Mouse (Mus musculus): ENCODE results near the gene Gm20388.

DNA sequence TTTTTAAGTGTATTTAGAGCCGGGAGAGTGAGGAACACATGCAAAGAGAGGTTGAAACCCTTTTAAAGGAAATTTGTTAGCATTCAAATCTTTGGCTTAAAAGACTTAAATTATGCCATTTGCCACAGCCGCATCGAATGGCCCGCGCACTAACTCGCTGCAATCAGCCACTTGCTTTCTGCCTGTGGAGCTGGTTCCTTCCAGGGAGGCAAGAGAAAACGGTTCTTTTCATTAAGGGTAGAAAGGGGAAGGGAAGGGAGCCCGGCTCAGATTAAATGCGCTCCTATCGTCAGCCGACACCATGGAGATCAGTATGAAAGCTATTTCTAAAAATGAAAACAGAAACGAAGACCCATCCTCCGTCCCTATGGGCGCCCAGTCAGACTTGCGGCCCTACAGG lies 973.2 kb downstream of the Gm20388 start:
- no peak for TF ChIP-seq CTCF (IDR thresholded peaks at IDR 0.05; ENCODE audit: insufficient read depth, low read depth, low read length)
- no peak for TF ChIP-seq POLR2A (IDR thresholded peaks at IDR 0.05; ENCODE audit: insufficient read depth, low read depth, low read length)

Data from olfactory bulb, adult 2 months (tissue).